Mouse (Mus musculus): ENCODE measurements around the gene Rad50. TPM values are rescaled to one million over a fixed set of nuclear protein-coding genes. Genes with fewer than 3 reads are reported as not detected.
A peak's percentile ranks its signal among the peaks of the same experiment; 100 is the strongest.

Rad50 gene
- total RNA-seq, 2 experiments from 2014 or later: 10.9 to 12.0 TPM

DNA sequence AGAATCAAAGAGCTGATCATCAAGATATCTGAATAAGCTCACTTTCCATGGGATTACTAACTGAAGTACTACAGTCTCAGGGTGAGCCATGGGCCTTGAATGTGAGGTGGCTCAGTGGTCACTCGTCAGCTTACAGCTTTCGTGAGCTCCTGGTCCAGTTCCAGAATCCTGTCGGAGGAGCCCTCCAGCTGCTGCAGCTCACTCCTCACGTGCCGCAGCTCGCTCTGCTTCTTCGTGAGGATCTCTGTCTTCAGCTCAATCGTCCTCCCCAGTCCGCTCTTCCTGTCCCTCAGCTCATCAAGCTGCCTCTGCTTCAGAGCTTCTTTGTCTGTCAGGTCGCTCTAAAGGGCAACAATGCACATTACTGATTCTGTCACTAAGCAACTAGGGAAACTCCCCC is 15.1 kb downstream of the Rad50 start:
- Histone ChIP-seq H3K4me3 (peak overlapping the region; percentile 18; the same call in 1 of the 2 replicates), H3K27ac (no peak overlapping the region)
- no peak for DNase-seq (ENCODE audit: extremely low spot score in 1 of 2, low spot score in 2 of 2)
- TF ChIP-seq CTCF (IDR thresholded peaks at IDR 0.05): no peak
- intact Hi-C loops (cut with DNase I): no loop called here

DNA sequence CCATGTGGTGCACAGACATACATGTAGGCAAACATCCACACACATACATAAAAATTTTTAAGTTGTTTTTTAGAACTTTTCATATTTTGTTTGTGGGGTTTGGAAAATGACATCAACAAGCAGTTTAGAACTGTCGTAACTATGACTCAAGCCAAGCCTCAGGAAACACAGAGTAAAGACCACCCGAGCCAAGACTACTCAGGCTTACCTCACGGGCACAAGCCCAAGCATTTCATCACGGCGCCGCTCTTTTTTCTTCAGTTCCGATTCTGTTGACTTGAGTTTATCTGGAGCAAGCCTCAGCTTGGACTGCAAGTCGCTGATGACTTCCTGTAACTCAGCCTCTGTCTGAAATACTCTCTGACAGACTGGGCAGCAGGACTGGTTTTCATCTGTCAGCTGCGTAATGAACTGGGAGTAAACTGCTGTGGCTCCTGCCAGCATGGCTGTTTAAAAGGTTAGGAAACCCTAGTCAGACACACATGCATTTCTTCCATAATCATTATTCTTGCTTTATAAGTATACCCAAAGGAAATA is 24.1 kb downstream of the Rad50 start:
- intact Hi-C loops (cut with DNase I): no loop called here
- TF ChIP-seq CTCF (IDR thresholded peaks at IDR 0.05): no peak
- Histone ChIP-seq H3K4me3 (no peak overlapping the region), H3K27ac (no peak overlapping the region)
- no peak for DNase-seq (ENCODE audit: extremely low spot score in 1 of 2, low spot score in 2 of 2)

- TF ChIP-seq CTCF (IDR thresholded peaks at IDR 0.05): no peak
- intact Hi-C loops (cut with DNase I): no loop called here
- Histone ChIP-seq H3K4me3 (no peak overlapping the region), H3K27ac (no peak overlapping the region)
- DNase-seq (ENCODE audit: extremely low spot score in 1 of 2, low spot score in 2 of 2): no peak
These were observed 24.9 kb downstream of the Rad50 start for GRCm38 (mm10) chr11:53682170-53682569.

DNA sequence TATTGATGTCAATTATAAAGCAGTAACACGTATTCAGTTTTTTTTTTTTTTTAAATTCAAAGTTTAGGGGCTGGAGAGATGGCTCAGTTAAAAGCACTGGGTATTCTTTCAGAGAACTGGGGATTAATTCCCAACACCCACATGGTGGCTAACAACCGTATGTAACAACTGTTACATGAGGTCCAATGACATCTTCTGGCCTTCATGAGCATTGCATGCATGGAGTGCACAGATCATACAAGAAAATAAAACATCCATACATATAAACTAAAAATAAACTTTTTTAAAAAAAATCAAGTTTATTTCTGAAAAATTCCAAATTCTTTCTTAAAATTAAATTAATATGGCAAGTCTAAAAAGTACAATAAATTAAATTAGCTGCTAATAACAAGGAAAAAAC is 25.4 kb downstream of the Rad50 start:
- Histone ChIP-seq H3K4me3 (no peak overlapping the region), H3K27ac (no peak overlapping the region)
- intact Hi-C loops (cut with DNase I): no loop called here
- TF ChIP-seq CTCF (IDR thresholded peaks at IDR 0.05): no peak; the same call in 1 of the 2 replicates
- DNase-seq (ENCODE audit: extremely low spot score in 1 of 2, low spot score in 2 of 2): no peak

DNA sequence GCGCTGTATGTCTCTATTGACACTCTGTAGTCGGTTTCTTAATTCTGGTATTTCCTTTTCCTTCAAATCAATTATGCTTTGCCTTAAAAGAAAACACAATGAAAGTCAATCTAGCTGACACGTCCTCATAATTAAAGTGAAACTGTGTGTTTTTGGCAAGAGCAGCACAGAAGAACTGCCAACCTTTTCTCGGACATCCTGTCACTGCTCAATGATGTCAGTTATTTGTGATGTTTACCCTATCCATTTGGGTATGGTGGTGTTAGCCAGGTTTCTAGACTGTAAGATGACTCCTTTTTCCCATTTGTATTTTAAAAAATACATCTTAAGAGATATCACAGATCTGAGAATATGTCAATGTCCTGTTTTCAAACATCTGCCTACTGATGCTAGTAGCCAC is 27.0 kb downstream of the Rad50 start:
- intact Hi-C loops (cut with DNase I): no loop called here

GRCm38 (mm10) chr11:53671414-53671813 is 35.7 kb downstream of the Rad50 start:
- H3K27ac ChIP-seq: no peak overlapping the region
- intact Hi-C loops (cut with DNase I): no loop called here
- H3K4me3 ChIP-seq: no peak overlapping the region
- TF ChIP-seq CTCF (IDR thresholded peaks at IDR 0.05): no peak
- DNase-seq (ENCODE audit: extremely low spot score in 1 of 2, low spot score in 2 of 2): no peak

More for the DNA sequence above, 27.0 kb downstream of the Rad50 start:
- DNase-seq (ENCODE audit: extremely low spot score in 1 of 2, low spot score in 2 of 2): no peak
- no peak for TF ChIP-seq CTCF (IDR thresholded peaks at IDR 0.05)
- no peak overlapping the region for H3K27ac ChIP-seq
- H3K4me3 ChIP-seq: no peak overlapping the region

GRCm38 (mm10) chr11:53664091-53664490 is 43.0 kb downstream of the Rad50 start:
- H3K4me3 ChIP-seq: no peak overlapping the region
- TF ChIP-seq CTCF (IDR thresholded peaks at IDR 0.05): no peak
- intact Hi-C loops (cut with DNase I): no loop called here
- no peak overlapping the region for H3K27ac ChIP-seq
- DNase-seq (ENCODE audit: extremely low spot score in 1 of 2, low spot score in 2 of 2): no peak

DNA sequence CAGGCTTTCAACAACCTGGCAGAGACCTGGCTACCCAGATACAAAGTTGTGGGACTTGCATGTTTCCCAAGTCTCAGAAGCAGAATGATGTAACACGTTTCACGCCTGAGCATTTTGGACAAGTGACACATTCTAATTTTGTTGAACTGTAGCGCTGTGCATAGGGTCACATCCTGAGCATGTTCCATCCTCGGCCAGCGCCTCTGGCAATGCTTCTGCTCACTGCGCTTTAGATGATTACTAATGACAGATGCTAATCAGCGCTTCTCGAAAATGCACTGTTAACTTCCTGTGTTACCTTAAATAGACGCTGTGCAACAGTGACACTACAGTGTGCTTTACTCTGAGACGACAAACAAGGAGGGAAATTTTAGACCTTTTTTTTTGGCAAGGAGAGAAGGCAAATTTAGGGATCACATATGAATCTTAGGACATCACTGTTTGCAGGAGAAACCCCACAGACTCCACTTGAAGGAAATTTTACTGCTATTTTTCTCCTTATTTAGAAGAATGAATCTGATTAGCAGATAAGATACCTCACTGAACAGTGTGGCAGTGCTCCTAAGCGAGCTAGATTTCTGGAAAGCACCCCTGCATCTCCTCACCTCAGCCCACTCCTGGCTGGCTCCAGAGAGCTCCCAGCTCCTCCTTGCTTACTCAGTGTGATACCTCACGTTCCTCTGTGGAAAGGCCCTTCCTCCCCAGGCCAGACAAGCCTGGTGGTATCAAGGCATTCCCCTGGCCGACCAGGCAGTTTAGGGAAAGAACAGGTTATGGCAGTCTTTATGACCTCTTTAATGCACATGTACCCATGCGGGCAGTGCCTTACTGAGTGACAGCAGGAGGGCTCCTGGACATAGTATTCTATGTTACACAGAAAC is 44.1 kb downstream of the Rad50 start:
- no peak overlapping the region for H3K4me3 ChIP-seq
- TF ChIP-seq CTCF (IDR thresholded peaks at IDR 0.05): no peak
- peak overlapping the region; percentile 60 for H3K27ac ChIP-seq
- peak; percentile 44 for DNase-seq (ENCODE audit: extremely low spot score in 1 of 2, low spot score in 2 of 2)
- intact Hi-C loops (cut with DNase I): no loop called here

DNA sequence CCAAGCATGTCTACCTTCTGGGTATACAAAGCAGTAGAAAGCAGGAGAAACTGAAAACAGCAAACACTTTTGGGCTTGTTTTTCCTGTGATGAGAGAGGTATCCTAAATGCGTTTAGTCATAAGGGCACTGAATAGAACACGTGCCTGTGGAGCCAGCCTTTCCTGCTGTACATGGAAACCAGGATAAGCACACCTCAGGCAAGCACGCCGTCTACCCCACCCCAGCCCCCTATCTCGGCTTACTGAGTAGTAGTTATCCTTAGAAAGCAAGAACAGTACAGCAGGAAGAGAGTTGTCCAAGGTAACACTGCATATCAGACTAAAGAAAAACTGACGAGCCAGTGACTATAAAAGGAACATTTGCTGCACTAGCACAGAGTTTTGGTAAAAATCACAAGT is 49.3 kb downstream of the Rad50 start:
- Histone ChIP-seq H3K4me3 (no peak overlapping the region), H3K27ac (no peak overlapping the region)
- TF ChIP-seq CTCF (IDR thresholded peaks at IDR 0.05): no peak
- intact Hi-C loops (cut with DNase I): no loop called here
- DNase-seq (ENCODE audit: extremely low spot score in 1 of 2, low spot score in 2 of 2): no peak

GRCm38 (mm10) chr11:53657381-53657780 is 49.7 kb downstream of the Rad50 start:
- no peak for TF ChIP-seq CTCF (IDR thresholded peaks at IDR 0.05)
- no peak for DNase-seq (ENCODE audit: extremely low spot score in 1 of 2, low spot score in 2 of 2)
- H3K4me3 ChIP-seq: no peak overlapping the region
- H3K27ac ChIP-seq: no peak overlapping the region
- intact Hi-C loops (cut with DNase I): no loop called here

DNA sequence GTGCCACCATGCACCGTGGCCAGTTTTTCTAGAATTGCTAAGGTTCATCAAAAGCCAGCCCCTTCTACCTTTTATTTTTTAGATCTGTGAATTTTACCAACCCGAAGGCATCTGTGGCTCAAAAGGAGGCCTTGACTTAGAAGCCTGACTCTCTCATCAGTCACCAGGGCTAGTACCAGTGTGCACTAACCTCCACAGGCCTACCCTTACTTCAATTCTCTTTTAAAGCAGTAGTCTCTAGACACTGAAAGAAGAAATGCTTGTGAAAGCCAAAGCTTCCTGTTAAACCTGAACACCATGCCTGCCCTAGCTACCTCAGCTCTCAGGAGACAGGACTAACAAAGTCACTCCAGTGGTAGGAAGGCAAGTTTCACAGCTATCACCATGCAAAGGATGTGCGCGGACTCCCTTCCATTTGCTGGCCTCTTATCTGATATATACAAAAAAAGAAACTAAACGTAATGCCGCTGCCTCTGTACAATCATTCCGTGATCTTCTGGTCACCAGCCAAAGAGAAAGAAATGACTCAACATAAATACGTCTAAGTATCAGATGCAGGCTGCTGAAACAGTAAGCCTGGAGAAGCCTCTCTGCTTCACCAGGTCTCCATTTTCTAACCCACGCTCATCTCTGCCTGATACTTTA is 50.4 kb downstream of the Rad50 start:
- intact Hi-C loops (cut with DNase I): no loop called here
- TF ChIP-seq CTCF (IDR thresholded peaks at IDR 0.05): no peak
- no peak overlapping the region for H3K27ac ChIP-seq
- no peak overlapping the region for H3K4me3 ChIP-seq
- DNase-seq (ENCODE audit: extremely low spot score in 1 of 2, low spot score in 2 of 2): no peak

DNA sequence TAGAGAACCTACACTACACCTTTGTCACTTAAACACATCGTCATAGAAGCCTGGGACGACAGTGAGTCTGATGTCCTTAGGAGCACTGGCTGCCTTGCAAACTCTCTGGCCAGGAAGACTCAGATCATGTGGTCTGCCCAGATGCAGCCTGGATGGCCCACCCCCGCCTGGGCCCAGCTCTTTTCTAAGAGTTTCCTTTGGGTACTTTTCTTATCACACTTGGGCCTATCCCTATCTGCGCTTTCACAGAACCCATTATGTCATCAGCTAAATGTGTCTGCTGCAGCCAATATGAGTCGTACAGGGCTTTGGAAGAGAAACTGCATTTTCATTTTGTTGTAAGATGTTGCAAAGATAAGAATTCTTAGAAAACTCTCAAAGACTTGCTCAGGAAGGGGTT is 52.1 kb downstream of the Rad50 start:
- intact Hi-C loops (cut with DNase I): no loop called here
- Histone ChIP-seq H3K4me3 (no peak overlapping the region), H3K27ac (no peak overlapping the region)
- no peak for DNase-seq (ENCODE audit: extremely low spot score in 1 of 2, low spot score in 2 of 2)
- TF ChIP-seq CTCF (IDR thresholded peaks at IDR 0.05): no peak

Data from left cerebral cortex, adult 2 months (tissue).